Mouse (Mus musculus): ENCODE data around the gene Snx29.
"Not testable (repeated sequence)": the region's sequence is repeated elsewhere in the genome, so short reads cannot be mapped to it uniquely, and the experiment has no call there.

The Snx29 gene

DNA sequence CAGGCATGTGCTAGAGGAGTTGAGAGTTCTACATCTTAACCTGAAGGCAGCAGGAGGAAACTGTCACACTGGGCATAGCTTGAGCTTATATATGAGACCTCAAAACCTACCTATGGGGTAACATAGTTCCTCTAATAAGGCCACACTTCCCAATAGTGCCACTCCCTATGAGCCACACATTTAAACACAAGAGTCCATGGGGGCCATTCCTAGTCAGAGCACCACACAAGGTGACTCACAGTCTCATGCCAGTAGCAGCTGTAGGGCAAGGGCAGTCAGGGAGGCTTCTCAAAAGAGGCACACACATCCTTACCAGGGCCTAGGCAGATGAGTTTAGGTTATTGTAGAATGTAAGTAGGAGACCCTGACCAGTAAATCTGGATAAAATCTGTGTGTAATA is 119.8 kb downstream of the Snx29 start:
- ATAC-seq (ENCODE audit: insufficient number of reproducible peaks, low FRiP score, low TSS enrichment): no peak

DNA sequence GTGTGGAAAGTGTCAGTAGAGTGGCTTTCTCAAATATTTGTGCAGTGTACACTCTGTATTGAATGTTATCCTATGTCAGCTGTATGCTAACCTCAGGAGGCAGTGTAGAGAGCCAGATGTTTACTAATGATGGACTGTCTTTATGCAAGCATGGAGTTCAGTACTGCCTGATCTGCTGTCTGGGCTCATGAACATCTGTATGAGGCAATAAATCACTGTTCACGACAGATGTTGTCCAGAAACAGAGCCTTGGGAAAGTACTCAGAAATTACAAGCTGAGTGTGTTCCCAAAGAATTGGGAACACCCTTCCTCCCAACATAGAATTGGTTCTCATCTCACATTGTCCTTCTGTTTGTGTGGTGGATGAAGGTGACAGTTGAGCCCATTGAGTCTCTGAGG is 121.9 kb downstream of the Snx29 start:
- no peak for ATAC-seq (ENCODE audit: insufficient number of reproducible peaks, low FRiP score, low TSS enrichment)

DNA sequence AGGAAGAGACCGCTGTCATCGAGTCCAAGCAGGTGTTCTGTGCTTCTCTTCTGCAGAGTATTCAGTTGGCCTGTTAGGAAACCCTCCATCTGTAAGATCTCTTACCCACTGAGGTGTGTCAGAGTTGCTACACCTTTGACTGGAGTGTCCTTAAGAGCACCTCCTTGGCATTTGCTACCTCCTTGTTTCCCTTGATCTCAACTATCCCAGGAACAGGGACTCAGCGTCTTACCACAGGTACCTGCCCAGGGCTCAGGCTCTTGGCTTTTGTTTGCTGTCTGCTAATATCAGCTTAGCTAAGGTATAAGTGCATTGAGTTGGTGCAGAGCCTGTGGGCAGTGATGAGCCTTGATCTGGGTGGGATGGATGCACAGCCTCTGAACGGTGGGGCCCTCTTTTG is 124.3 kb downstream of the Snx29 start:
- no peak for ATAC-seq (ENCODE audit: insufficient number of reproducible peaks, low FRiP score, low TSS enrichment)

DNA sequence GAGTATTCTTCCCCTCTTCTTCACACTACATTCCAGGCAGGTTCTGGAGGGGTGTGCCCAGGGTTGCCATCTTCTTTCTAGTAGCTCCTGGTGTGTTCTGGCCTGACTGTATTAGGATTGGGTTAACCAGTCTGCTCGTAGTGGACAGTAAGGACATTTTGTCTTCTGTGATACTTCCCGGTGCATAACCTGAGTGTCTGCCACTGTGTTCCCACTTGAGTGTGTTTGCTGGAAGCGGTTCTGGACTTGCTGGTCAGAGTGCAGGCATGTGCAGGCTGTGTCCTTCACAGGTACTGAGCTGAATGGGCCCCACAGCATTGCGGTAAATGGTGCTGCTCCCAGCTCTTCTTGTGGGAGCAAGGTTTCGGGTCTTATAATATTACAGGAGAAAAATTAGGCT is 125.2 kb downstream of the Snx29 start:
- ATAC-seq (ENCODE audit: insufficient number of reproducible peaks, low FRiP score, low TSS enrichment): no peak

DNA sequence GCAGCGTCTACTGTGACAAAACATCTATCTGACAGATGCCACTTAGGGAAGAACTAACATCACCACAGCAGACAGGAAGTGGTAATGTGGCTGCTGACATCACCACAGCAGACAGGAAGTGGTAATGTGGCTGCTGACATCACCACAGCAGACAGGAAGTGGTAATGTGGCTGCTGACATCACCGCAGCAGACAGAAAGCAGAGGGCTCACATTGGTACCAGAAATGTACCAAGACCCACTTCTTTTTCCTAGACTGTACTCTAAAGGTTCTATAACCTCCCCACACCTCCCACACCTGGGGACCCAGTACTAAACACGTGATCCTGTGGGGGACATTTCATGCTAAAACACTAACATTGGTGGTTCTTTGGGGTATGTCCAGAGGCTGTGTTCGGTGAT is 126.0 kb downstream of the Snx29 start:
- not testable (repeated sequence) for ATAC-seq (ENCODE audit: insufficient number of reproducible peaks, low FRiP score, low TSS enrichment)

DNA sequence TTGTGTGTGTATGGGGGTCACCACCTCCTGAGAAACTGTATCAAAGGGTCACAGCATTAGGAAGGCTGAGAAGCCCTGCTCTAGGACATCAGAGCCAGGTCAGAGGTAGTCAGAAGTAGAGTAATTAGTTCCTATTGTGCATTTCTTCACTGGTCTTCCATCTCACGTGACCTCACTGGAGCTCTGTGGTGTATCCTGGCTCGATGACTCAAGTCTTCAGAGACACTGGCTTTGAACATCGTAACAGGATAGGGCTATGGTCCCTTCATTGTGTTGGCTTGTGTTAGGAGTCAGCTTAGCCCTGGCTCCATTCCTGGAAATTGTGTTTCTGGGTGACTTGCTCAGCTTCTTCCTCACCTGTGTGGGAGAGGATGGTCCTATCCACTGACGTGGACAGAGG is 126.6 kb downstream of the Snx29 start:
- ATAC-seq (ENCODE audit: insufficient number of reproducible peaks, low FRiP score, low TSS enrichment): no peak

DNA sequence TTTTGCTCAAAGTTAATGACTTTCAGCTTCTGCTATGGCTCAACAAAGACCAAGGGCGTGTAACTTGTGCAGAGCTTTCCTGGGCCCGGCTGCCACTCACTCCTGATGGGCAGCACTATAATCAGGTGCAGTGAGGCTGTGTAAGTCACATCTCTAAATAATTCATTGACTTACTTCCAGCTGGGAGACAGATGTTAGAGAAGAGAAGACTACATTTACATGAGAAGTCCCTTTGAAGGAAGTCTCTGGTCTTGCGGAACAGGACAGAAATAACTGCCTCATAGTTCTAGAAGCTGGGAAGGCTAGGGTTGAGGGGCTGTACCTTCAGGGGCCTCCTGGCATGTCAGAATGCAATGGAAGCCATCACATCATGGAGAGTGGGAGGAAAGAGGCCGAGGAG is 127.9 kb downstream of the Snx29 start:
- no peak for ATAC-seq (ENCODE audit: insufficient number of reproducible peaks, low FRiP score, low TSS enrichment)

DNA sequence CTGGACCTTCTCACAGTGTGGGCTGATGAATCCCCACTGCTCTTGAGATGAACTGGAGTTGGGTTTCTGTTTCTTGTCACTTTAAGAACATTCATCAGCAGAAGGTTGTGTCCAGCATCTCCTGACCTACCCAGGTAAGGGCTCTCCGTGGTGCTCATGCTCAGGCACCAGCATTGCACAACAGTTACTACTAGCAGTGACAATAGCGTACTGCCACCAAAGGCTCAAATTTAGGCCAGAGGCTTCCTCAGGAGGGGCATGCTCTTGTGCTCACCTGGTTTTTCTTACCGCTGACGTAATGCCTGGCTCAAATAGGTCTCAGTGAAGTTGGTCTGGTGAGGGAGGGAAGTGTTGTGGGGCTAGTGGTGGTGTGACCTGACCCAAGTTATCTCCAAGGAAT is 132.2 kb downstream of the Snx29 start:
- ATAC-seq (ENCODE audit: insufficient number of reproducible peaks, low FRiP score, low TSS enrichment): no peak

DNA sequence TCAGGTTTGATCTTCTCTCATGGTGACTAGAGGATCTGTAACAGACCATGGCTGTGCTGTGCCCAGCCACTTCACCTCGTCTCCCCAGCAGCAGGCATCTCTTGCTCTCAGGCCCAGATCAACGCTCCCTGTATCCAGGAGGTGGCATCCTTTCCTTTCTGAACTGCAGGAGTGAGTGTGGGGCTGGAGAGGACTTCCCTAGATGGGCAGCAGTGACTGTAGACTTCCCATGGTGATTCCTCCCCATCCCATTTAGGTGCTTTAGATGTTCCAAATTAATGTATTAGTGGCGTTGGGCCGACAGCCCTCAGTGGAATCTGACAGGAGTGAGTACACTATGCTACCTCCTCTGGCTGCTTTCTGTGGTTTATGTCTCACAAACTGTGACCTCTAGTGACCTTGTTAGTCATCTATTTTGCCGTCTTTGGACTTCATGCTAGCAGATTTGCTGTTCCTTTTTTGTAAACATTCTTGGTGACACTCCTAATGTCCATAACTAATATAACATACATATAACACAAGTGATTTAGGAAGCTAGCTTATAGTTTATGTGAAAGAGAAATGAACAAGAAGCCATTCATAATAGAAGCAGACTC is 132.9 kb downstream of the Snx29 start:
- no peak for ATAC-seq (ENCODE audit: insufficient number of reproducible peaks, low FRiP score, low TSS enrichment)

DNA sequence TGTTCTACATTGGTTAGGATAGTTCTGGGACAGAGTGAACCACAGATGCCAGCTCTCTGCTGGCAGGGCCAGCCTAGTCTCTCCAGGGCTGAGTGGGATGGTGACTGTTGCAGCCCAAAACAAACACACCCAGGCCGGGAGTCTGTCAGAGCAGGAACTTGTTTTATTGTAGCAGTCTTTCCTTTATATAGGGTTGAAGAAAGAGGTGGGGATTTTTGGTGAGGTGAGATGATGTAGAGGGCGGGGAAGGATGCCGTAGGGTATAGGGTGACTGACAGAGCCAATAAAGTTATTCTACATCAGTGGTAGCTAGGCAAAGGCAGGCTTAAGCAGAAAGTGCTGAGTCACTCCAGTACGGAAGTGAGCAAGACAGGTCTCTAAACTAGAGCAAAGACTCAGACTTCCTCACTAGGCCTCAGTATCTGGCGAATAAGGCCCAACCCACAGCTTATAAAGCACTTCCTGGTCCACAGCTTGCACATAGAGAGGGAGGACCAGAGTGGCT is 133.5 kb downstream of the Snx29 start:
- no peak for ATAC-seq (ENCODE audit: insufficient number of reproducible peaks, low FRiP score, low TSS enrichment)

DNA sequence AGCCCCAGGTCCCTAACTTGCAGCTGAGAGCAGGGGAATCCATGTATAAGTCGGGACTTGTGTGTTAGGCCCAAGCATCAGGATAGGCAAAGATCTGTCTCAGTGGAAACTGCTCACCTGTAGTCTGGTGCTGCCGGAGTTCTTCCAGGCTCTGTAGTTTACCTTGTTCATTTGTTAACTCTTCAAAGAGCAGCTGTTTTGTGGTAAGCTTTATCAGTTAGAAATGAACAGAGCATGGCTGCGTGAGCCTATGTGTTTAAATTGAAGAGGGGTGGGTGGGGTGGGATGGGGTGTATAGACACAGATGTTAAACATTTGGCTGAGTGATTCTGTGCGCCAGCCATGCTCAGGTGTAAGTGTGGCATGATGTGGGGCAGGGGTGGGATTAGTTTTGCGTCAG is 134.4 kb downstream of the Snx29 start:
- ATAC-seq (ENCODE audit: insufficient number of reproducible peaks, low FRiP score, low TSS enrichment): no peak

DNA sequence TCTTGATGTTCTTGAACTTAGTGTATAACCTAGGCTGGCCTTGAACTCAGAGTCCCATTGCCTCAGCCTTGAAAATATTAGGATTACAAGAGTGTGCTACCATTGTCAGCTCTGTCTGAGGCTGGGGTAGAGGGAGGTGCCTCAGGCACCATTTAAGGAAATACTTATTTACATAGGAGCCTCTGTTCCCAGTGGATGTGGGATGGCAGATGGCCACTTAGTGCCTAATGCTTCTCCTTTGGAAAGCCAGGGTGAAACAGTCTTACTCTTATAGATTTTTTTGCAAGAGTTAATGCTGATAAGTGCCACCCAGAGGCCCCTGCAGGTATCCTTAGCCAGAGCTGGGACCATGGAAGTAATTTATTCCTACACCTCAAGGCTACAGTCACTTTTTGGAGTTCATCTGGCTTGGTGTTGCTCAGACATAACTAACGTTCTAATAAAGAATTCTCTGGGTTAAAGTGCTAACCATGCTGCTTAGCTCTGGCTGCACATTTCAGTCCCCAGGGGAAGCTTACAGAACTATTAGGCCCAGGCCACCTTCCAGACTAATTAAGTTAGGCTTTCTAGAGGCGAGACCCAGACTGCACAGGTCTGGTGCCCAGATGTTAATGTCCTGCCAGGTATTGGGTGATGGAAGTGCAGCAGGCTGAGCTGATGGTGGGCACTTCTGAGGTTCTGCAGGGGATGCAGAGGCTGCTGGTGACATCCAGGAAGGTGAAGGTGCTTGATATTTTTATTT is 135.1 kb downstream of the Snx29 start:
- no peak for ATAC-seq (ENCODE audit: insufficient number of reproducible peaks, low FRiP score, low TSS enrichment)

DNA sequence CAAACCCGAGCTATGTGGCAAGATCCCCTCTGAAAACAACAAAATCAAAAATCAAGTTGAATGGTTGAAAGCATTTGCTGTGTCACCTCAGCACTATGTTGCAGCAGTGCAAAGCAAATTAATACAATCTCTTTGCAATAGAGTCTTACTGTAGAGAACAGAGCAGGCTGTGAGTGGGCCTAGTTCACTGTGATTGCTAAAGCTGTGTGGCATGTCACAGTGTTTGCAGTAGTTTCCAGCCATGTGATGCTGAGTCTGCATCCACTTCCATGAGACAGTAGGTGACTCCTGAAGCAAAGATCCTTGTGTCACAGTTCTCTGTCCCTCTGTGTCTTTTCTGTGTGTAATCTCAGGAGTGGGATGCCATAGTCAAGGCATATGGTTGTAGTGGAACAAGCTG is 137.5 kb downstream of the Snx29 start:
- no peak for ATAC-seq (ENCODE audit: insufficient number of reproducible peaks, low FRiP score, low TSS enrichment)

DNA sequence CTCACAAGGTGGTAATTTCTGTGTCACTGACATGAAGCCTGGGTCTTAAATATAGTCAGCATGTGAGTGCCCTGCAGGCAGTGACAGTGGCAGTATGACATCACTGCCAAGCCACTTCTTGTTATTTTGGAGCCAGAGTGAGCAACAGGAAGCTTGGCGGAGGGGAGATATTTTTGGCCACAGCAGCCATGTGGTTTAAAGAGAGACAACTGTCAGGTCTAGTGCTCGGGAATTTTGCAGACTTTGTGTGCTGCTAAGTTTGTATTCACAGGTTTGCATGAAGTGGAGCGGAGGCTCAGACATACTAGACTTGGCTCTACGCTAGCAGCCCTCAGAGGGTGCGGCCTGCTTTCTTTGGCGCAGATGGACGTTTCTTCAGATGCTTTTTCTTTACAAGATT is 138.9 kb downstream of the Snx29 start:
- ATAC-seq (ENCODE audit: insufficient number of reproducible peaks, low FRiP score, low TSS enrichment): 0 out of 2 replicates have a peak, but pooled peaks have one; percentile 36

DNA sequence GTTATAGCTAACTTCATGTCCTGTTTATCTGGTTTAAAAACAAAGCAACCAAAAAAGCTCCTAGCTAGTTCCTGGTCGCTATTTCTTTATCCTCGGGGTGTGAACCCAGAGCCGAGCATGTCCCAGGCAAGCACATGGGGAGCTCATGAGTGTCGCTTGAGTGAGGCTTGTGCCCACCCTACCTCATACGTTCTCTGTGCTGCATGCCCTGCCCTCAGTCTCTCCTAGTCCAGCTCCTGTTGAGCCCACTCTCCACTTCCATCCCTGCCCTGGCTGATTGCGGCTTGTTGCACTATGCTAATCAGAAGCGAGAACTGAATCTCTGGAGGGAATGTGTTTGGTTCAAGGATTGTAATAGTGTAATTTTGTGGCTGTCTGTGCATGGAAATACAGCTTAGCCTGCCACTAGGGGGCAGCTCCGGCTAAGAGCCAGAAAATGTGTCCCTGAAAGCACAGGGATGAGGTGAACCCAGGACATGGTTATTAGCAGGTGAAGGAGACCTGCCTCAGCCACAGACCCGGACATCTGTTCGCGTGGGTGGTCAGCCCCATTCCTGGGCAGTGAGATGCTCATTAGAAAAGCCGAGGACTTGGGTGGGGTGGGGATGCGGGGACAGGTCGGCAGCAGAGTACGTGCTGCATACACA is 145.9 kb downstream of the Snx29 start:
- peak; percentile 41 for ATAC-seq (ENCODE audit: insufficient number of reproducible peaks, low FRiP score, low TSS enrichment)

DNA sequence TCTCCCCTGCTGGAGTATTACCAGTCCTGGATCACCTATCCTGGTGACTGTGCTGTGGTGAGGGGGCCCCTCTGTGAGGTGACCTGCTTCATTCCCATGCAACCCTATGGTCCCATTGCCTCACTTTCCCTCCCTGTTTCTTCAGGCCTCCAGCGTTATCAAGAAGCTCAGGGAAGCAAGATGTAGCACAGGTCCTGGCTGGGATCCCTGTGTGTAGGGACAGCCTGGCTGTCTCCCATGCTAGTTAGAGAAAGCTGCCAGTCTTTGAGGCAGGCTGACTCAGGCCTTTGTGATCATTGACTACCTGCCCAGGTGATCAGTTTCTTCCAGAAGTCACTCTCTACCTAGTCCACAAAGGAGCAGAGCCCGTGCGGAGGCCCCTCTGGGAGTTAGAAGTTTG is 146.8 kb downstream of the Snx29 start:
- ATAC-seq (ENCODE audit: insufficient number of reproducible peaks, low FRiP score, low TSS enrichment): no peak

DNA sequence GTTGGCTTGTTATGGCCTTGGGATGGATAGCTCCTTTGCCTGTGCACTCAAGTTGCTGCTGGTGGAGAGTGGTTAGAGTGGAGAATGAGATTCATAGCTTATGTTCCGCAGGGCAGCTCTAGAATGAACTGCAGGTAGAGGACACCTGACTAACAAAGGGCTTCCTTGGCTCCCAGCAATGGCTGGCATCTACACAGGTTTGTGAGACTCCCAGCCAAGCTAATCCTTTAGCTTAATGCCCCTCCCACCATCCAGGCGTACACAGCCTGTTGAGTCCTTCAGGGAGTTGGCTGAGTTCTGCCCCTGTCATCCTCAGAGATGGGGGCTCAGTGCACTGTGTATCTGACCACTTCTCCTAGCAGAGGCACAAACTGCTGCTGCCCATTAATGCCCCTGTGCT is 148.5 kb downstream of the Snx29 start:
- ATAC-seq (ENCODE audit: insufficient number of reproducible peaks, low FRiP score, low TSS enrichment): no peak

DNA sequence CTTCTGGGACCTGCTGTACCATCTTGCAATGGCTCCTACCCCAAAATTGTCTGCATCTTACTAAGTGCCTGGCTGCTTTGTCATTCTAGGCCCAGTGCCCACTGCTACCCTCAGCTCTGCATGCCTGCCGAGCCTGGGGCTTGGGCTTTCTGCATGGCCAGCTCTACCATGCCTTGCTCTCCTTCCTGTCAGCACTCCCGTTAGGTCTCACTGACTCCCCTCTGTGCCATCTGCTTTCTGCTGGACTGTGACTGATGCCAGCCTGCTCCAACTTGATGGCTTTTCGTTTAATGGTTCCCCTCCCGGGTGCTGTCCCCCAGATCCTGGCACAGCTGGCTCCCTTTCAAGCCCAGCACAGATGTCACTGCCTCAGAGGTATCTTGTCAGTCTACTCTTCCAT is 150.1 kb downstream of the Snx29 start:
- peak; percentile 59 for ATAC-seq (ENCODE audit: insufficient number of reproducible peaks, low FRiP score, low TSS enrichment)

DNA sequence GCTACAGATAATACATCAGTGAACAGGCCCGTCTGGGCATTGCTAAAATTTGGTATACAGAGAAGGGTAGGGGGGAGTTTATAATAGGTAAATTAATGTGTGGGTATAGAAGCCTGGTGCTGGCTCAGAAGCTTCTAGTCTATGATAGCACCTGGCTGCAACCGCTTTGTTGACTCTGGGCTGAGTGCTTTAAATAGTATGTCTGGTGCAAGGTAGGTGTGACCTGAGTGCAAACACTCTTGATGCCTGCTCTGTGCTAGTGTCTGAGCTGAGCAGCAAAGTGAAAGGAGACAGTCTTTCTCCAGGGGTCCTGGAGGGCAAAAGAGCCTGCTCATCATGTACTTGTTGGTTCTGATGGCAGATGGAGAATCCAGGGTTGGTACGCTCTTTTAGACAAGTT is 150.8 kb downstream of the Snx29 start:
- no peak for ATAC-seq (ENCODE audit: insufficient number of reproducible peaks, low FRiP score, low TSS enrichment)

DNA sequence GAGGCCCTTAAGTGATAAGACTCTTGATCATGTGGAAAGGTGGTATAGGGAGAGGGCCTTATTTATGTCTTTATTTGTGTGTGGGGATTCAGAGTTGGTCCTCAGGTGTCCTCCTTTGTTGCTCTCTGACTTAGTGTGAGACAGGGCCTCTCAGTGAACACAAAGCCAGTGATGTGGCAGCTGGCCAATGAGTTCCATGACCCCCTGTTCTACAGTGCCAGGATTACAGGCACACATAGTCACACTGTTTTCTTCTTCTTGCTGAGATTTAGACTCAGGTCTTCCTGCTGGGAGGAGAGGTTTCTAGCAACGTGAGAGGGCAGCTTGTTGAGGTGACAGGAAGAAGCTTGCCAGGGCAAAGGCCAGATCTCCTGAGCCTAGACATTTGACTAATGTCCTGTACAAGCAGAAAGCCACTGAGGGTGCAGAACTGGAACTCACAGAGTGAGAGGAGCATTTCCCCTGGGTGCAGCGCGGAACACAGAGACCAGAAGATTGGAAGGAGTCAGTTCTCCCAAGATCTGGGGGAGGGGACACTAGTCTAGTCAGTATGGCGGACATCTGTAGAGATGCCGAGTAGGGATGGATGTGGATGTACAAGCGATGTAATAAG is 151.3 kb downstream of the Snx29 start:
- ATAC-seq (ENCODE audit: insufficient number of reproducible peaks, low FRiP score, low TSS enrichment): no peak
